Mouse (Mus musculus) limb, embryonic 14.5 days (tissue): ENCODE measurements around the gene Nup93. TPM values are rescaled to one million over a fixed set of nuclear protein-coding genes. Genes with fewer than 3 reads are reported as not detected.

Source experiments
- ATAC-seq: fragments of 200-750 bp; cut with Nextera tagmentation; 2 replicates; pipeline ENCODE4 v1.8.0; 2017; ENCODE audit warnings: low read depth, moderate number of reproducible peaks, moderate TSS enrichment; ENCODE audit not compliant: low FRiP score
- DNase-seq: peaks from one replicate; pipeline ENCODE4 v3.0.0-alpha.2; 2015; ENCODE audit warnings: low spot score
- H3K27ac ChIP-seq: fragments of 300-500 bp; sonication (generic); replicated peaks from 2 replicates; pipeline ENCODE4 v1.5.1; 2014; ENCODE audit warnings: low read depth, mild to moderate bottlenecking, low read length, moderate library complexity, mixed read lengths
- H3K27me3 ChIP-seq: fragments of 300-500 bp; sonication (generic); 2 replicates; pipeline ENCODE4 v1.6.1; 2014; ENCODE audit warnings: low read length, mixed read lengths; ENCODE audit not compliant: control insufficient read depth, insufficient read depth
- H3K36me3 ChIP-seq: fragments of 300-500 bp; sonication (generic); 2 replicates; pipeline ENCODE4 v1.6.1; 2014; ENCODE audit warnings: mild to moderate bottlenecking, low read length, moderate library complexity, mixed read lengths; ENCODE audit not compliant: control insufficient read depth, insufficient read depth
- H3K4me1 ChIP-seq: fragments of 300-500 bp; sonication (generic); 2 replicates; pipeline ENCODE4 v1.6.1; 2014; ENCODE audit warnings: antibody characterized with exemption, low read length, mixed read lengths; ENCODE audit not compliant: control insufficient read depth, insufficient read depth
- H3K4me2 ChIP-seq: fragments of 300-500 bp; sonication (generic); replicated peaks from 2 replicates; pipeline ENCODE4 v1.6.1; 2014; ENCODE audit warnings: low read depth, mild to moderate bottlenecking, low read length, moderate library complexity; ENCODE audit not compliant: severe bottlenecking
- H3K4me3 ChIP-seq: fragments of 300-500 bp; sonication (generic); replicated peaks from 2 replicates; pipeline ENCODE4 v1.5.1; 2014; ENCODE audit warnings: low read length
- H3K9ac ChIP-seq: fragments of 300-500 bp; sonication (generic); 2 replicates; pipeline ENCODE4 v1.6.1; 2014; ENCODE audit warnings: mild to moderate bottlenecking, low read depth, low read length, moderate library complexity; ENCODE audit not compliant: severe bottlenecking
- H3K9me3 ChIP-seq: fragments of 300-500 bp; sonication (generic); 2 replicates; pipeline ENCODE4 v1.6.1; 2016; ENCODE audit warnings: low read length; ENCODE audit not compliant: control insufficient read depth
- POLR2A ChIP-seq: fragments of 200-500 bp; IDR thresholded peaks from 2 replicates; pipeline ENCODE4 v1.8.0; 2012; ENCODE audit warnings: inconsistent platforms, mild to moderate bottlenecking, moderate library complexity, borderline replicate concordance; ENCODE audit not compliant: insufficient read depth, insufficient read length; ENCODE audit errors: extremely low read depth
- WGBS: fragments of 180-500 bp; shearing (Covaris S2); extraction: QIAGEN DNeasy Blood & Tissue Kit; methylation state at CpG from one replicate; pipeline ENCODE4 v1.1.7; 2014; 5-methylcytosine and 5-hydroxymethylcytosine counted together
- polyA plus RNA-seq, 2 experiments: library from polyadenylated mRNA; depleted of rRNA in 1 of 2; stranded (reverse) in 1 of 2; unstranded in 1 of 2; fragments of >200 nt; fragmentation: Nextera tagmentation in 1 of 2; extraction: Ambion mirVana in 1 of 2; gene quantifications; 2 replicates each; pipeline versions ENCODE4 v1.2.1 to v1.2.3; 2012 to 2014

Nup93 gene
- polyA plus RNA-seq, 2 experiments: 64.0 to 72.3 TPM

GRCm38 (mm10) chr8:94306989-94307513, 92.7 kb downstream of the Nup93 start:
- ATAC-seq: no peak
- whole genome bisulfite sequencing: 78% methylated on average over 7 of the region's 7 CpGs
- no peak for DNase-seq
- Histone ChIP-seq H3K36me3 (peaks cover 82% of the 10 kb centered on the region), H3K27me3 (no peaks in the 10 kb centered on the region), H3K4me3 (no peak overlapping the region), H3K9ac (no peak overlapping the region), H3K4me1 (no peaks in the 10 kb centered on the region), H3K9me3 (no peaks in the 10 kb centered on the region), H3K27ac (no peak overlapping the region), H3K4me2 (no peak overlapping the region)
- TF ChIP-seq POLR2A: no peak

GRCm38 (mm10) chr8:94307652-94308051, 93.3 kb downstream of the Nup93 start:
- no peak for TF ChIP-seq POLR2A
- H3K27ac ChIP-seq: no peak overlapping the region
- H3K36me3 ChIP-seq: peaks cover 80% of the 10 kb centered on the region
- no peak for ATAC-seq
- no peaks in the 10 kb centered on the region for H3K4me1 ChIP-seq
- H3K9me3 ChIP-seq: no peaks in the 10 kb centered on the region
- no peak overlapping the region for H3K9ac ChIP-seq
- H3K4me3 ChIP-seq: no peak overlapping the region
- H3K4me2 ChIP-seq: no peak overlapping the region
- 91% methylated on average over 9 of the region's 9 CpGs for WGBS
- H3K27me3 ChIP-seq: no peaks in the 10 kb centered on the region
- no peak for DNase-seq

- H3K9me3 ChIP-seq: no peaks in the 10 kb centered on the region
- H3K36me3 ChIP-seq: peaks cover 38% of the 10 kb centered on the region
- TF ChIP-seq POLR2A: no peak
- H3K4me1 ChIP-seq: no peaks in the 10 kb centered on the region
- H3K9ac ChIP-seq: no peak overlapping the region
- 79% methylated on average over 2 of the region's 2 CpGs for WGBS
- no peak overlapping the region for H3K4me2 ChIP-seq
- no peak for ATAC-seq
- H3K27ac ChIP-seq: no peak overlapping the region
- no peak for DNase-seq
- H3K27me3 ChIP-seq: no peaks in the 10 kb centered on the region
- H3K4me3 ChIP-seq: no peak overlapping the region
Measured at GRCm38 (mm10) chr8:94314069-94314468, 99.7 kb downstream of the Nup93 start.

- H3K27me3 ChIP-seq: no peaks in the 10 kb centered on the region
- peaks cover 11% of the 10 kb centered on the region for H3K36me3 ChIP-seq
Measured at GRCm38 (mm10) chr8:94317249-94317648, 102.9 kb downstream of the Nup93 start.

GRCm38 (mm10) chr8:94317691-94318090, 103.3 kb downstream of the Nup93 start:
- H3K36me3 ChIP-seq: peaks cover 10% of the 10 kb centered on the region
- no peak overlapping the region for H3K4me3 ChIP-seq
- no peak for TF ChIP-seq POLR2A
- DNase-seq: no peak
- no peaks in the 10 kb centered on the region for H3K9me3 ChIP-seq
- no peak overlapping the region for H3K9ac ChIP-seq
- no peaks in the 10 kb centered on the region for H3K27me3 ChIP-seq
- H3K4me2 ChIP-seq: no peak overlapping the region
- no peak overlapping the region for H3K27ac ChIP-seq
- no peak for ATAC-seq
- no peaks in the 10 kb centered on the region for H3K4me1 ChIP-seq
- WGBS: 94% methylated on average over 2 of the region's 2 CpGs

More at GRCm38 (mm10) chr8:94317249-94317648, 102.9 kb downstream of the Nup93 start:
- TF ChIP-seq POLR2A: no peak
- ATAC-seq: no peak
- Histone ChIP-seq H3K4me1 (no peaks in the 10 kb centered on the region), H3K4me2 (no peak overlapping the region), H3K27ac (no peak overlapping the region), H3K9ac (no peak overlapping the region), H3K4me3 (no peak overlapping the region), H3K9me3 (no peaks in the 10 kb centered on the region)
- 87% methylated on average over 2 of the region's 2 CpGs for WGBS
- no peak for DNase-seq

- 95% methylated on average over 2 of the region's 2 CpGs for WGBS
- ATAC-seq: no peak
- Histone ChIP-seq H3K9ac (no peak overlapping the region), H3K9me3 (no peaks in the 10 kb centered on the region), H3K4me2 (no peak overlapping the region), H3K4me1 (no peaks in the 10 kb centered on the region), H3K36me3 (no peaks in the 10 kb centered on the region; the same call in 1 of the 2 replicates), H3K4me3 (no peak overlapping the region), H3K27me3 (no peaks in the 10 kb centered on the region), H3K27ac (no peak overlapping the region)
- no peak for TF ChIP-seq POLR2A
- no peak for DNase-seq
Measured at GRCm38 (mm10) chr8:94320036-94320435, 105.7 kb downstream of the Nup93 start.
